Mouse (Mus musculus): ENCODE data around the gene Eml5.

GRCm38 (mm10) chr12:98795731-98796318, 105.5 kb downstream of the Eml5 start:
- TF ChIP-seq POLR2A (IDR thresholded peaks at IDR 0.05; ENCODE audit: insufficient read depth, low read depth, low read length): no peak
- no peak for TF ChIP-seq CTCF (IDR thresholded peaks at IDR 0.05)
- TF ChIP-seq EP300 (IDR thresholded peaks at IDR 0.05; ENCODE audit: insufficient read depth, low read depth, low read length): no peak

Measured in heart, adult 2 months (tissue).